Mouse (Mus musculus) Patski (cell line): ENCODE data around the gene Ahcyl2. TPM values are rescaled to one million over a fixed set of nuclear protein-coding genes. Genes with fewer than 3 reads are reported as not detected.

ENCODE experiments used
- ATAC-seq: fragments of 100-300 bp; one replicate; pipeline ENCODE4 v1.8.0; 2021
- CTCF ChIA-PET: fragments of 350-600 bp; sonication (Branson Sonifier 250); formaldehyde crosslinking; loops from one replicate; lab custom pipeline; 2022; ENCODE audit warnings: inconsistent platforms; lab: Charles Lee
- POLR2A ChIA-PET: fragments of 350-600 bp; sonication (Branson Sonifier 250); formaldehyde crosslinking; loops from one replicate; lab custom pipeline; 2022; ENCODE audit warnings: antibody characterized with exemption, inconsistent platforms; lab: Charles Lee
- DNase-seq: peaks from one replicate; pipeline ENCODE4 v3.0.0-alpha.2; 2011; ENCODE audit warnings: low read depth, low spot score
- H3K27me3 ChIP-seq: fragments of 371-371 bp; one replicate; pipeline ENCODE4 v1.5.1; 2021
- CTCF ChIP-seq: fragments of 100-300 bp; IDR thresholded peaks from one replicate; pipeline ENCODE4 v1.5.1; 2021
- in situ Hi-C: fragments of 300-500 bp; cut with MboI; formaldehyde crosslinking; loops from 3 replicates; pipeline ENCODE4 v1.11.1; 2018; ENCODE audit warnings: low pct_unique_long_range_greater_than_20kb, mixed read lengths
- polyA plus RNA-seq: library from polyadenylated mRNA; unstranded; gene quantifications from one replicate; pipeline ENCODE4 v1.2.3, GENCODE M21; 2021

Ahcyl2 gene
- polyA plus RNA-seq, 1 experiment from 2014 or later = 30.8 TPM

DNA sequence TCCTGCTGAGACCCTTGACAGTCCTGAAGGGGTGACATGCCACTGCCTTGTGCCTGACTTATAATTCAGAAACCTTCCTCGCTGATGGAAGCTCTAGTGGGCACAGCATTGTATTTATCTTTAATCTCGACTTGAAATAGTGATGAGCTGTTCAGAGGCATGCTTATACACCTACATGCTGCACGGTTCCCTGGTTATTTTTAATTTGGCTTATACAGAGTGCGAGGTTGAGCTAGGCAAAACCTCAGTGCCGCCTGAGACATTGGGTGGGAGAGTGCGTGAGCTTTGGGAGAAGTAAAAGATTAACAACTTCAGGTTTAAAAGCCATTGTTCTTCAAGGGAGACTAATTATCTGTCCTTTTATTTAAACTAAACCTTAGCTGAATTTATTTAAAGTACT lies 115.1 kb downstream of the Ahcyl2 start:
- no peak for TF ChIP-seq CTCF
- DNase-seq (no peak), ATAC-seq (no peak)
- in situ Hi-C loops = no loop called here
- ChIA-PET CTCF (interaction anchor here (0.8 to 2.3 kb wide), 4 partner anchors 15 to 21 kb away, joined by 3 to 6 read pairs (median 4); no protein-coding TSS in a partner anchor), POLR2A (interaction anchor here (0.5 kb wide), 1 partner anchor 368 kb away, joined by 3 read pairs; no protein-coding TSS in a partner anchor)
- H3K27me3 ChIP-seq = no peaks in the 10 kb centered on the region

DNA sequence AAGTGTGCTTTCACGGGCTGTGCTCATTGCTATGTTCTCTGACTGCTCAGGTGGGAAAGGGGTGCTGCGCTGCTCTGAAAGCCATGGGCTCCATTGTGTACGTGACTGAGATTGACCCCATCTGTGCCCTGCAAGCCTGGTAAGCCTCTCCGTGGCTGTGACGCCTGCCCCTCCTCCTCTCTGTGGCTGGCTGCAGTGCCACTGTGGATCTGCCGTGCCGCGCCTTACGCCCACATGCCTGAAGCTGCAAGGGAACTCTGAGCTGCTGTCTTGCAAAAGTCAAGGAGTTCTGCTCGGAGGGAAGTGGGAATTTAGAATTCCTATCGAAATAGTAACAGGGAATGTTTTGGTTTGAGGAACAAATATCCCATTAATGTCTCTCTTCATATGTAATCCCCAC lies 123.3 kb downstream of the Ahcyl2 start:
- CTCF ChIA-PET = interaction anchor here (1.5 kb wide), 1 partner anchor 18 kb away, joined by 3 read pairs; no protein-coding TSS in a partner anchor
- no peak for TF ChIP-seq CTCF
- DNase-seq (no peak), ATAC-seq (no peak)
- H3K27me3 ChIP-seq = no peaks in the 10 kb centered on the region
- in situ Hi-C loops = no loop called here
- POLR2A ChIA-PET = interaction anchor here (0.7 kb wide), 1 partner anchor 9 kb away, joined by 3 read pairs; no protein-coding TSS in a partner anchor

DNA sequence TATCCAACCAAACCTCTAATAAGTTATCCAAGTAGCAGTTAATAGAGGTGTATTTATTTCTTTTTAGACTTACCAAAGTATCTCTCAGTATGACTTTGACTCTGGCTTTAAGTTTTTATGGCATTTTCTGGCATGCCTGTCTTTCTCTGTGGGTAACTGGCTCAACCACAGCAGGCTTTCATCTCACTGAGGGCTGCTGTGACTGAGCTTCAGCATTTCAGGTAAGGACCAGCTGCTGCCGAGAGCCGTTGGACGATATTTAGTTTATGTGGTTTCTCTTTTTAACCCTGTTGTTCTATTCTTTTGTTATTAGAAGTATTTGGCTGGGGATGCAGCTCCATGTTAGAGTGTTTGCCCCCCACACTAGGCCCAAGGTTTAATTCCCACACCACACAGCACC lies 129.2 kb downstream of the Ahcyl2 start:
- CTCF ChIA-PET = no interaction called here
- in situ Hi-C loops = no loop called here
- DNase-seq (no peak), ATAC-seq (no peak)
- no peaks in the 10 kb centered on the region for H3K27me3 ChIP-seq
- TF ChIP-seq CTCF = no peak
- POLR2A ChIA-PET = interaction anchor here (0.6 kb wide), 1 partner anchor 15 kb away, joined by 3 read pairs; no protein-coding TSS in a partner anchor

DNA sequence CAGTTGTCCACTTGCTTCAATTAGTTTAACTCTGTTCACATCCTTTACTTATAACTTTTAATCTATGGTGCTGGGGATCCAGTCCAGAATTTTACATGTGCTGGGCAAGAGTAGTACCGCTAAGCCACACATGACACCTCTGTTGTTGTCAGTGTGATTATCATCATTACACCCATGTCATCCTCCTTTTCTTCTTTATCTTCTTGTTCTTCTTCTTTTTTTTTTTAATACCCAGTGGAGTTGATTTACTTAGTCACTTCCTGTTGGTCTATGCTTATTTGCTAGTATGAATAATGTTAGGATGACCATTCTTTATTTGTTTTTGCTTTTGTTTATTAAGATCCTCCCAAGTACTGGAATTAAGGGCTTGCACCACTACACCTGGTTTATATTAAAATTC lies 133.6 kb downstream of the Ahcyl2 start:
- ATAC-seq (no peak), DNase-seq (no peak)
- ChIA-PET POLR2A (interaction anchor here (0.7 kb wide), 1 partner anchor 9 kb away, joined by 3 read pairs; no protein-coding TSS in a partner anchor), CTCF (interaction anchor here (1.6 kb wide), 1 partner anchor 18 kb away, joined by 4 read pairs; no protein-coding TSS in a partner anchor)
- no peak for TF ChIP-seq CTCF
- in situ Hi-C loops = no loop called here
- H3K27me3 ChIP-seq = no peaks in the 10 kb centered on the region

DNA sequence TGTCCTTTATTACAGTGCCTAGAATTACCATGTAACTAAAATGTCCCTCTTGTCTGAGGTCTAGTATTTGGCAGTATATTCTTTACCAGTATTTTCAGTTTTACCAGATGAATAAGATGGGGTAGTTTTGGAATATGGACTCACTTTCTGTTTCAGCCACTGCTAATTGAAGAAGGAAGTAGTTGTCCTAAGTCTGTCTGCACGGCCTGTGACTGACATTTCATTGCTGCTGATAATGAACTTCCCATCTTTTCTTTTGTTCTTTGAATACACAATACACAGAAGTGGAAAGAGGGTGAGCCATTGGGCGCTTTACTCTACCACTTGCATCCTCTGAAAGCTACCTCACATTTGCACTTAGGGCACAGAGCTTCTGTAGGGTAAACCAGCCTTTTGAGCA lies 134.4 kb downstream of the Ahcyl2 start:
- no peaks in the 10 kb centered on the region for H3K27me3 ChIP-seq
- TF ChIP-seq CTCF = no peak
- CTCF ChIA-PET = no interaction called here
- in situ Hi-C loops = no loop called here
- POLR2A ChIA-PET = interaction anchor here (0.7 kb wide), 1 partner anchor 10 kb away, joined by 3 read pairs; no protein-coding TSS in a partner anchor
- ATAC-seq (no peak), DNase-seq (no peak)

DNA sequence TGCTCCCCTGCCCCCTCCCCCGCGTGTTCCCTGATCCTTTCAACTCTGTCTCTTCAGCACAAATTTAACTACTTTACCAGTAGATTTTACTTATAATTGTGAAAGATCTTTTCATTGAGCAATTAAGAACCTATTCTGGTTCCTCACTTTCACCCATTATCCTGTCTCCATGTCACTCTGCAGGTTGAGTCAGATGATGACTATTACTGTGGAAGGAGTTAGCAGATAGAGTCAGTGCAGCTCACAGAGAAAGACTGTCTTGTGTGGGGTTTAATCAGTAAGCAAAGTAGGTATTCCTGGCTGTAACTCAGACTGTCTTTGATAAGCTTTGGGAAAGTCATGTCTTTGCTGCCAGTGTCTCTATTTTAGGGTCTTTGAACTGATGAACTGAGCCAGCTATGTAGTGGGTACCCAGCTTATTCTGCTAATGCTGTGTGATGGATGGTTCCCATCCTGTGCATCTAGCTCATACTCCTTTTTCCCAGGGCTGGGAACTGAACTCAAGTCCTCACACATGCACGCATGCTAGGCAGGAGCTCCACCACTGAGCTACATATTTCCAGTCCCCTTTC lies 135.6 kb downstream of the Ahcyl2 start:
- in situ Hi-C loops = no loop called here
- TF ChIP-seq CTCF = no peak
- DNase-seq = no peak
- ChIA-PET POLR2A (no interaction called here), CTCF (interaction anchor here (0.7 to 1.4 kb wide), 3 partner anchors 9 to 74 kb away, joined by 3 to 4 read pairs (median 3); no protein-coding TSS in a partner anchor)
- ATAC-seq = no peak
- no peaks in the 10 kb centered on the region for H3K27me3 ChIP-seq

DNA sequence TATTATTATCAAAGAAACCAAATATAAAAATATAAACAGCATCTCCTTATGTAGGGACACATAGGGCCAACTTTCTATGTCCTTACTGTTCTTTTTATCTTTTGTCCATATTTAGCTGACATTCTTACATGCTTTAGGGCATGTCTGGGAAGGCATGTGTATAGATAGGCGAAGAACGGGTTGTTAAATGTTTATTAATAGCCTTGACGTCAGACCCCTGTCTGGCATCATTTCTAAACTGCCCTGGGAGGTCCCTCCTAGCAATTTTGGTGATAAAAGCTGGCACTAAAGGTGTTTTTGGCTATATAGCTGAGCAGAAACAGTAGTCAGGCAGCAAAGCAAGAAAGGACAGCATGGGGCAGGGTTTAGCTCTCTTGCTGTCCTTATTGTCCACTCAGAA lies 136.5 kb downstream of the Ahcyl2 start:
- no peak for TF ChIP-seq CTCF
- no peaks in the 10 kb centered on the region for H3K27me3 ChIP-seq
- ChIA-PET CTCF (interaction anchor here (1.4 kb wide), 1 partner anchor 9 kb away, joined by 3 read pairs; no protein-coding TSS in a partner anchor), POLR2A (no interaction called here)
- ATAC-seq = no peak
- DNase-seq = no peak
- in situ Hi-C loops = no loop called here

DNA sequence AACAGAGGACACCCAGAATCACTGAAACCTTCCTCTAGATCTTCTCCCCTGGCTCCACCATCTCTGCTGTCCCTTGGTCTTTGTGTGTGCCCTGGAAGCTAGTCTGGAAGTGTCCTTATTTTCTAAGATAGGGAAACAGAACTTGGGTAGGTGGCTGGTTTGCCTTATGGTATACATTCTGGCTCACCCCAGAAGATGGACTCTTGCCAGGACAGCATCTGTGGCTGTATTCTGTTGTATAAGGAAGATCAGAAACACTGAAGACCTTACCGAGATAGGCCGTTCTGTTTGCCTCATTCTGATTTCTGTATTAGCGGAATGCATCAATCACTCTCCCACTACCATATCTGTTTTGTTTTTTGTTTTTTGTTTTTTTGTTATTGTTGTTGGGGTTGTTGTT lies 142.8 kb downstream of the Ahcyl2 start:
- CTCF ChIA-PET = no interaction called here
- no peak for TF ChIP-seq CTCF
- DNase-seq (no peak), ATAC-seq (no peak)
- H3K27me3 ChIP-seq = no peaks in the 10 kb centered on the region
- POLR2A ChIA-PET = no interaction called here
- in situ Hi-C loops = no loop called here

DNA sequence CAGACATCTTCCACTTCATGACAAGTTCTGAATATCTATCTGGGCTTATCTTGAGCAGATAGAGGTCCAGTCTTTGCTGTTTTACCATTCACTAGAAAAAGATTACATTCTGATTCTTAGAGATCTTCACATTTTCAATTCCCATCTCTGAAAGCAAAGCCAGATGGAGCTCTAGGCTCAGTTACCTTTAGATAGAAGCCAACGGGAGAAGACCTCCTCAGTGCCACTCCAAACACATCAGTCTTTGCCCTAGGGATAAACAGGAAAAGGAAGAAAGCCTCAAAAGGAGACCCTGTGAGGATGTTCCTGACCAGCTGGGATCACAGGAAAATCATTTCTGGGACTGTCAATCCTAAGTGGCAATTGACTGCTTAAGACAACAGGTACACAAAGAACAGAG lies 145.9 kb downstream of the Ahcyl2 start:
- TF ChIP-seq CTCF = no peak
- H3K27me3 ChIP-seq = no peaks in the 10 kb centered on the region
- CTCF ChIA-PET = no interaction called here
- in situ Hi-C loops = no loop called here
- ATAC-seq = no peak
- DNase-seq = no peak
- POLR2A ChIA-PET = no interaction called here

DNA sequence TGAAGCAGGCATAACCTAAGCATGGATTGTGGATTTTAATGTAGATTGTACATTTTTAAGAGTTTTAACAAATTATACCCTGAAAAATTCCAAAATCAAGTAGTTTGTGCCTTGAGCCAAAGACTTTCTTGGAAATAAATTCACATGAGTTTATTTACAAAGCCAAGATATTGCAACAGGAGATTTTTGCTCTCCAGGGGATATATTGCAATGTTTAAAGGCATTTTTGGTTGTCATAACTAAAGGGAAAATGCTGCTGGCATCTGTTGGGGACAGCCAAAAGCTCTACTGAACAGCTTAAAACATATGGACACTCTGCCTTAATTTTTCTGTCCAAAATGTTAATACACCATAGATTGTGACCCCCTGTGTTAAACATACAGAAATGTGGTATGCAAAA lies 146.3 kb downstream of the Ahcyl2 start:
- in situ Hi-C loops = no loop called here
- ATAC-seq (no peak), DNase-seq (no peak)
- no peak for TF ChIP-seq CTCF
- ChIA-PET CTCF (no interaction called here), POLR2A (no interaction called here)
- no peaks in the 10 kb centered on the region for H3K27me3 ChIP-seq

DNA sequence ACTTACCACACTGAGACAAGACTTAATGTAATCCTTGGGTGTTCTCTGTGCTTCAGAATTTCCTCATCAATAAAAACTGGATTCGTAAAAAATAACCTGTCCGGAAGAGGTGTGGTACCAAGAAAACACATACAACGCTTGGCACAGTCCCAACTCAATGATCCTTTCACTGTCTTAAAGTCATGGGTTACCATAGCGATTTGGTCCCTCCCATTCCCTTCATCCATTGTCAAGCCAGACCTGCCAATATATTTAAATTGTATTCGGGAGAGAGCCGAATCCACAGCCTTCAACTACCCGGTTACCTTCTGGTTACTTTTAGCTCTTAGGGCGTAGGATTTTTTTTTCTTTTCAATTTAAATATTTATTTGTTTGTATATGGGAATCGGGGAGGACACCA lies 148.0 kb downstream of the Ahcyl2 start:
- POLR2A ChIA-PET = no interaction called here
- DNase-seq (no peak), ATAC-seq (no peak)
- H3K27me3 ChIP-seq = no peaks in the 10 kb centered on the region
- no peak for TF ChIP-seq CTCF
- in situ Hi-C loops = no loop called here
- CTCF ChIA-PET = no interaction called here
